Mouse (Mus musculus) liver, postnatal 0 days (tissue): Measurements from ENCODE around the gene Snx22.

ENCODE experiments used
- CTCF ChIP-seq: sonication (generic); IDR thresholded peaks from 2 replicates; pipeline ENCODE4 v1.5.1; 2016; ENCODE audit warnings: antibody characterized with exemption, low read depth
- EP300 ChIP-seq: IDR thresholded peaks from 2 replicates; pipeline ENCODE4 v1.6.1; 2016; ENCODE audit warnings: antibody characterized with exemption, low read depth, mild to moderate bottlenecking

GRCm38 (mm10) chr9:66080804-66081459 is 11.4 kb upstream of the Snx22 start:
- no peak for TF ChIP-seq CTCF
- no peak for TF ChIP-seq EP300
